Mouse (Mus musculus): ENCODE measurements around the gene Slc35e2. TPM values are rescaled to one million over a fixed set of nuclear protein-coding genes. Genes with fewer than 3 reads are reported as not detected.

Slc35e2 gene
- polyA plus RNA-seq (2012; rRNA removed): 3.9 and 5.0 TPM in 2 replicates

DNA sequence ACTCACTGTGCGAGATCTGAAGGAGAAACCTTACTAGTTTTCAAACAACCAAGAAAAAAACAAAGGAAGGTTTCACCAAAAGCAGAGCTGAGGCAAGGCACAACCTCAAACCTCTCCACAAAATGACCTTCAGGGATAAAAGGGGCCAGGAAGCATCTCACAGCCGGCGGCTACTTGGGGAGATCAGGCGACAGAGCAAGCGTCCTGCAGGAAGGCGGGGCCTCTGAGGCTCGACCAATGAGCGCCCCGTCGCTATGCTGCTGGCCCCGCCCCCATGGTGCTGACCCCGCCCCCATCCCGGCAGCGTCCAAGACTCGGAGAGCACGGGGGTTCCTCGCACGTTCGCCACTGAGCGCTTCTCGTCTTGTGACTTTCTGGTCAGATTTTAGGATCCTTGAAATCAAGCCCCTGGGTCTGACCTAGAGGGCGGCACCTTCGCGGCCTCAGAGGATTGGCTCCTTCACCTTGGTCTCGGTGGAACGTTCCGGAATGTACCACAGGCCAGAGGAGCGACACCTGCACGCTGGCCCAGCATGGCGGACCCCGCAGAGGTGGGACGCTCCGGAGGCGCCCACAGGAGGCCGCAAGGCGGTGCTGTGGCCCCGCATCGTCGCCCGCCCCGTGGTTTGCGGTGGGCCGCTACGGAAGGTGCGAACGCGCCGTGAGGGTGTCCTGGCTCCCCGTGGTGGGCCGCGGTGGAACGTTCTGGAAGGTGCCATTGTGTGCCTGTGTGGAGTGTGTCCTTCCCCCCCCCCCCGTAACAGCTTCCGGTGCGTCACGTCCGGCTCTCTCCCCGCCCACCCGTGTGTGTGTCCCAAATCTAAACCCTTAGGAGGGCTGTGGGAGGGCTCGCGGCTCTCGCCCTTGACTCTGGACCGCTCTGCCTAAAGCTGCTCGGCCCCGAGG is at the start of gene Slc35e2:
Gene Slc35e2, plus strand, starts transcription at position 326 of the 906 bp plus-strand sequence.

GRCm38 (mm10) chr4:155561661-155562442 is 39.4 kb upstream of the Slc35e2 start, which contains the start of gene Nadk:
Nadk (plus strand) TSS chr4:155562378.

DNA sequence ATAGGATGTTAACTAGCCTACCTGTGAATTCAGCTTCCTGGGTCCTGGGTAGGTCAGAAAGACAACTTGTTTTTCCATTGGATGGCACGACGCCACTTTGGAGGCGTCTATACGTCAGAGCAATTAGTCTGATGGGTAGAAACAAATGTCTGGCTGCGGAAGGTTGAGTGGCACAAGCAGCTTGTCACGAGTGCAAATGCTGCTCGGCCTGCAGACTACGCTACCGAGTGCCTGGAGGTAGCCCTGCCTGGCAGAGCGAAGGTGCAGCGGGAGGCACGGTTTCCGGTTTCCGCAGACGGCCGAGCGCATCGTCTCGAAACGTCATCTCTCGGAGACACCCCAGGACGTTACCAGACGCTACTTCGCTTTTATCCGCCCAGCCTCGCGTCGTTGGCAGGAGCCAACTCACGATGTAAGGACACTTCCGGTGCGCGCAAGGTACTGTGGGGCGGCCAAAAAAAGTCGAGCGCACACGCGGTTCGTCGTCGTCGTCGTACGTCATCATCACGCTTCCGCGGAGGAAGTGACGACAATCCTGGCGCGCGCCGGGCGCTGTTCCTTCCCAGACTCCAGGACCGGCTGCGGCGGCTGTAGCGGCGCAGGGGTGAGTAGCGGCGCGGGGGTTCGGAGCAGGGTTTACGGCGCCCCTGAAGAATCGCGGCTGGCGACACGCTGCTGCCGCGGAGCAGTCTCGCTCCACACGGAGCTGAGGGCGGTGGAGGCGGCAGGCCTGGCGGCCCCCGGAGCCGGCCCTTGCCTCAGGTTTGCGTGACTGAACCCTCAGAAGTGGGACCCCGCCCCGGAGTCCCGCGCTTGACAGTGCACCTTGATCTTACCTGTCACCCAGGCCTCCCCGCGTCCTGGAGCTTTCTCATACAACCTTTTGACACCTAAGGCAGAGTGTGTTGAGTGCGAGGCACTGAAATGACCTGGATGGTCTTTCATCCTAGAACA is 23.4 kb downstream of the Slc35e2 start, which contains the start of gene Cdk11b:
Gene Cdk11b, plus strand, starts transcription at position 517 of the 954 bp plus-strand sequence.

DNA sequence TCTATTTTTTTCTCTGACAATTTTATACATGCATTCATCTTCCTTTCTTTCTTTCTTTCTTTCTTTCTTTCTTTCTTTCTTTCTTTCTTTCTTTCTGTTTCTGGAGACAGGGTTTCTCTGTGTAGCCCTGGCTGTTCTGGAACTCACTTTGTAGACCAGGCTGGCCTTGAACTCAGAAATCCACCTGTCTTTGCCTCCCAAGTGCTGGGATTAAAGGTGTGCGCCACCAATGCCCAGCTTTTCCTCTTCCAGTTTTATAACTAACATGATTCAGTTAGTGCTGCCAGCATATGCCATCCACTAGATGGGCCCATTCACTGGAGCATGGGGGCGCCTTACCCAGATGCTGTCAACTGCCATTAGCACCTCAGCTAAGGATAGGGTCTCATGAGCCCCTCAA is 44.1 kb downstream of the Slc35e2 start, which contains the start of gene Gm10563:
Gene Gm10563, minus strand, starts transcription at position 101 of the 400 bp plus-strand sequence.

GRCm38 (mm10) chr4:155653086-155653450 is 51.9 kb downstream of the Slc35e2 start, which contains the start of gene Mmp23:
Mmp23 (minus strand) TSS chr4:155653384.

GRCm38 (mm10) chr4:155668689-155669597 is 67.7 kb downstream of the Slc35e2 start, which contains the start of gene Mib2:
Mib2 (minus strand) TSS chr4:155669198.

Other genes with a start within 250 kb of the Slc35e2 start
- gene Prkcz, start 240.1 kb upstream of the Slc35e2 start, polyA plus RNA-seq (2012; rRNA removed): 0.95 and 1.1 TPM in 2 replicates
- 0.02 TPM in 1 of 2 replicates, not detected in the other for gene Gabrd, start 203.3 kb upstream of the Slc35e2 start, polyA plus RNA-seq (2012; rRNA removed)
- 0.07 and 0.08 TPM in 2 replicates for gene Cfap74, start 192.2 kb upstream of the Slc35e2 start, polyA plus RNA-seq (2012; rRNA removed)
- not detected in 2 replicates for gene Tmem52, start 132.3 kb upstream of the Slc35e2 start, polyA plus RNA-seq (2012; rRNA removed)
- 75.5 and 96.0 TPM in 2 replicates for gene Gnb1, start 110.1 kb upstream of the Slc35e2 start, polyA plus RNA-seq (2012; rRNA removed)
- 28.9 and 34.9 TPM in 2 replicates for gene Nadk, start 39.0 kb upstream of the Slc35e2 start, polyA plus RNA-seq (2012; rRNA removed)
- 19.8 and 24.5 TPM in 2 replicates for gene Cdk11b, start 23.4 kb downstream of the Slc35e2 start, polyA plus RNA-seq (2012; rRNA removed)
- gene Gm10563, start 44.0 kb downstream of the Slc35e2 start, polyA plus RNA-seq (2012; rRNA removed): not detected in 2 replicates
- gene Mmp23, start 52.0 kb downstream of the Slc35e2 start, polyA plus RNA-seq (2012; rRNA removed): 4.6 TPM in 2 replicates
- gene Mib2, start 67.8 kb downstream of the Slc35e2 start, polyA plus RNA-seq (2012; rRNA removed): 4.1 and 4.6 TPM in 2 replicates
- gene Fndc10, start 92.9 kb downstream of the Slc35e2 start, polyA plus RNA-seq (2012; rRNA removed): 0.39 and 0.52 TPM in 2 replicates
- gene Ssu72, start 103.4 kb downstream of the Slc35e2 start, polyA plus RNA-seq (2012; rRNA removed): 35.5 and 42.0 TPM in 2 replicates
- 0.09 and 0.20 TPM in 2 replicates for gene Tmem240, start 133.4 kb downstream of the Slc35e2 start, polyA plus RNA-seq (2012; rRNA removed)
- gene Atad3a, start 159.7 kb downstream of the Slc35e2 start, polyA plus RNA-seq (2012; rRNA removed): 37.8 and 42.2 TPM in 2 replicates
- 0.12 and 0.18 TPM in 2 replicates for gene Vwa1, start 173.3 kb downstream of the Slc35e2 start, polyA plus RNA-seq (2012; rRNA removed)
- gene Tmem88b, start 184.5 kb downstream of the Slc35e2 start, polyA plus RNA-seq (2012; rRNA removed): 0.29 TPM in 2 replicates
- 0.02 TPM in 1 of 2 replicates, not detected in the other for gene Ankrd65, start 189.0 kb downstream of the Slc35e2 start, polyA plus RNA-seq (2012; rRNA removed)
- 68.5 and 74.1 TPM in 2 replicates for gene Mrpl20, start 201.5 kb downstream of the Slc35e2 start, polyA plus RNA-seq (2012; rRNA removed)
- gene Ccnl2, start 211.1 kb downstream of the Slc35e2 start, polyA plus RNA-seq (2012; rRNA removed): 66.5 and 75.1 TPM in 2 replicates
- 76.4 and 80.4 TPM in 2 replicates for gene Aurkaip1, start 229.9 kb downstream of the Slc35e2 start, polyA plus RNA-seq (2012; rRNA removed)
- gene Mxra8, start 238.3 kb downstream of the Slc35e2 start, polyA plus RNA-seq (2012; rRNA removed): 5.0 and 5.9 TPM in 2 replicates
- 18.2 and 20.1 TPM in 2 replicates for gene Dvl1, start 246.0 kb downstream of the Slc35e2 start, polyA plus RNA-seq (2012; rRNA removed)

Measured in liver, embryonic 14 days (tissue).